Mouse (Mus musculus) left cerebral cortex, adult 9 months (tissue): Measurements from ENCODE around the gene Alk.

ENCODE experiments used
- DNase-seq, 2 experiments: peaks; one replicate each; pipeline ENCODE4 v3.0.0; 2022; ENCODE audit warnings: low spot score in 2 of 2

The Alk gene

DNA sequence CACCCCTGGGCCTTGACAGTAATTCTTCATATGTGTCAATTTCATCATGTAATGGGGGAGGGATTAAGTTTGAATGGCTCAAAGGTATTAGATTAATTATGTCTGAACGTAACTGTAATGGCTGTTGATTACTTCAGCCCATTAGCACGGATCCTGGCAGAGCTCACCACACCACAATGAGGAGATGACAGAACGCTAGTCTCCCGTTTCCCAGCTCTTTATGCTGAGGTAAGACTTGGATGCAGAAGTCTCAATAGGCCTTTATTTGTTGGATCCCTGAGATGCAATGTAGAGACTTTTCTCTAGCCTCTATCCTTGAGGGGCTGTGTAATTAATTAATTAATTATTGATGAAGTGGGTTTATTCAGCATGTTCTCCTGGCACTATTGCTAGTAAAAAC is 627.8 kb downstream of the Alk start:
- DNase-seq = no peak

DNA sequence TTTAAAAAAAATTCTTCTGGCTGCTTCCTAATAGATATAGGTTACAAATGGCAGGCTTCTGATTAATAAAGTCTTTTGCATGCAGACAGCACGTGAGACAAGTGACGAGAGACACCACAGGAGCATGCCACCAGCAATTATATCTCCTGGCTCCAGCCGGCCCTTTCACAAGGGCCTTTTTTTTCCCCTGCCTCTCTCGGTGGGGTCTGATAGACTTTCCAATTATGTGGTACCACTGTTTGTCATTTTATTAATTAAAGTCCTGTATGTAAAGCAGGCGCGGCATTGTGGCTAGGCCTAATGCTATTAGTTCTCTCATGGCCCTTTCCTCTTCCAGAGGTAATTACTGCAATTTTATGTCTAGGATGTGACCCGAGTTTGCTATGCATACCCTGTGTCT is 630.7 kb downstream of the Alk start:
- no peak for DNase-seq

DNA sequence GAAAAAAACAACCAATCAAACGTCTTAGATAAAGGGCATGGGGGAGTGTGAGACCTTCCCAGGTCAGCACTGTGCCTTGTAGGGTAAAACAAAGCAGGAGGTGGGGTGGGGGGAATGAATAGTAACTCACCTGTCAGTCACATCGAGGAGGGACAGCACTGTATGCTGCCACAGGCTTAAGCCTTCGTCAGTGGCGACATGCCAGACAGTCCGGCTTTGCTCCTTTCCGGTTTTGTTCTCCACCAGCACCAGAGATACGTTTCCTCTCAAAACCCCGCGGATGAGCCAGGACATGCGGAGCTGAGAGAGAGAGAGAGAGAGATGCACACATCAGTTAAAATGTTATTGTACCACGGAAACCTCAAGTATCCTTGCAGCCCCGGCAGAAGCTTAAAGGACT is 637.1 kb downstream of the Alk start:
- no peak for DNase-seq

DNA sequence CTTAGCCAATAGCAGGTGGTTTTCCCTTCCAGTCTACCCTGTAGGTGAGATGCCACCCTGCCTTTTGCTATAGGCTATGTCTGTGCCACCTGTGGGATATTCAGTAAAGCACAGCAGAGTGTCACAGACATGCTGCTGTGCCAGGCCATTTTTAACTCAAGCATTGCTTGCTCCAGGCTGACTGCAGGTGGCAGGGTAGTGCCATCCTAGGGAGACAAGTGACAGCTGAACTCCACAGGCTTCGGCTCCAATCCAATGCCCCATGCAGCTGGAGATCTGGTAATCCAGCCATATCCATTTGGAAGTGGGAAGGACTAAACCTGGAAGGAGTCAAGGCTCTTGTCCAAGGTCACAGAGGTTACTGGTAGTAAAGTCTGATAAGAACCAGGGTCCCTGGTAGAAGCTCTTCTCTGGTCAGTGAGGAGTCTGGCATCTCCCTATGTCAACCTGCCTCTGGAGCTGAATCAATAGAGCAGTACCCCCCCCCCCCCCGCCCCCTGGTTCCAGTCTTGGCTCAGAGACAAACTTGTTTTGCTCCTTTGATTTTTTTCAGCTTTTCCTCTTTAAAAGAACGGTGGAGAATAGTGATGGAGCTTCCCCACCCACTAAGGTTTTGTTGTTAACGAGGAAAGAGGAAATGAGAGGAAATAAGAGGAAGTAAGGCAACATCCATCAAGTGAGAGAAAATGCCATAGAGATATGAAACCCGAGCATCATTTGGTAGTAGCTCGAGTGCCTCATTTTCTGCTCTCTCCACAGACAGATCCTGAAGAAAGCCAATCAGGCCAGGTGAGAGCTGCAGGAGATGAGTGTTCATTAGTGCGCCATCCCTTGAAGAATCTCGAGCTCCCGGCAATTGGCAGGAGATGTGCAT is 638.5 kb downstream of the Alk start:
- peak; percentile 22 to 70 for DNase-seq

DNA sequence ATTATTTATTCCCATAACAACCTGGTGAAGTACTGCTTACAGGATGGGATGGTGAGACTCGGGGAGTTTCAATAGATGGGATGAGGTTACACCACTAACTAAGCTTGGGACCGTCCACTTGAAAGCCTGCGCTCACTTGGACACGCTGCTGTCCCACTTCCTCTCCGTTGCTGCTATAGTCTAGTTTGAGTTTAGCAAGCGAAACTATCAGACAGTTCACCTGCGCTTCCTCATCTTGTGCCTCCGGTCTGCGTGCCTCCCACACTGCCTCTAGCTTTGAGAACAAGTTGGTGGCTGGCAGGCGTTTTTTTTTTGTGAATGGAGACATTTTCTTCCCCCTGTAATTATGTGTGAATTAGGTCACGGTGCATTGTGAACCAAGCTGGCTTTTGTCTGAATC is 639.8 kb downstream of the Alk start:
- DNase-seq = no peak

DNA sequence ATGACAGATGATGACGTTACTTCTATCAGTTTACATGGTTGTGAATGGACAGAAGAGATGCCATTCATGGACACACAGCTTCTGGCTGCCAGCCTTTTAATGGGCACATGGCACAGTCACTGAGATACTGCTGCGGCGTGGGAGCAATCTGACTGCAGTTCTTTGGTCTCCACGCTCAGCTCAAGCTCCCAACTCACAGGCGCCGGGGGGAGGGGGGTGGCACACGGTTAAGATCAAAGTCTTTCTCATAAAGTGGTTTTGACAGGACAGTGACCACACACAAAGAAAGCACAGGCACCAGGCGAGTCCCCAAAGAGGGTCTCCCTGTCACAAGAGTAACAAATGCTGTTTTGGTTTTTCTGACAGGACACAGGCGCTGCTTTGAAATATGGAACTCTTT is 641.7 kb downstream of the Alk start:
- no peak for DNase-seq

DNA sequence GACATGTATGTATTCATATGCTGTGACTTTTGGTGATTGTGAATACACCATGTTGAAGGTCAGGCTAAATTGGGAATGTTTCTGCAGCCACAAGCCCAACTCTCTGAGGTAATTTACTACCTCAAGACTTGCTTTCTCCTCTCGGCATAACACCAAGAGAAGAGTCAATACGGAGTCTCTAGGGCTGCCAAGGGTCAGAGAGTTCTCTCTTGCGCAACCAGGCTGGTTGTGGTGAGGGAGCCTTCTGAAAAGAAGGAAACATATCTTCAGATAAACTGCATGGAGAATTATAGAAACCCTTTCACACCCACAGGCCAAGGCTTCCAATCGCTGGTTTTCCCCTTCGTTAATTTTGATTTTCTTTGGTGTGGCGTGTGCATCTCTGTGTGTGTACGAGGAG is 649.4 kb downstream of the Alk start:
- DNase-seq = no peak

DNA sequence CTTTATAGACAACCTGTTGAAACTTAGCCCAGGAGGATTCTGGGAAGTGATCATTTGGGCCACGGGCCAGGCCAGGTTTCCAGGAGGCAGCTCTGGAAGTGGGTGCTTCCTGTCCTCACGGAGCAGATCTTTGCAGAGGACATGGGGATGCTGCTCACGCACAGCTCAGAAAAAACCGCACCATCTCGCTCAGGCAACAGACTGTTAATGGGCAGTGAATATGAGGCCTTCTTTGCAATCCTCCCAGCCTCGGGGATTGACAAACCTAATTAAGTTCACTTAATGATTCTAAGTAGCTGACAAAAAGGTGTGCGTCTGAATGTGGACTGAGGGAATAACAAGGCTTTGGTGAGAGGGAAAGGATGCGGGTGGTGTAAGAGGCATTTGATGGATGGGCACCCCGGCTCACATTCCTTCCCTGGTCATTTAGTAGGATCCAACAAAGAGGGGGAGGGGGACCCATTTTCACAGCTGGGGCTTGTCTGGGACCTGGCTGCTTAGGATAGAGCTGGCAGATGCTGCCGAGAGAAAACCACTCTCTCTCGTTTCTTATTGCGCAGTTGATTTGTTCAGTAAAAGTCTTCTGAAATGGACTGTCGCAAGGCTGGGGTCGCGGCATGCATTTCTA is 650.1 kb downstream of the Alk start:
- no peak for DNase-seq

DNA sequence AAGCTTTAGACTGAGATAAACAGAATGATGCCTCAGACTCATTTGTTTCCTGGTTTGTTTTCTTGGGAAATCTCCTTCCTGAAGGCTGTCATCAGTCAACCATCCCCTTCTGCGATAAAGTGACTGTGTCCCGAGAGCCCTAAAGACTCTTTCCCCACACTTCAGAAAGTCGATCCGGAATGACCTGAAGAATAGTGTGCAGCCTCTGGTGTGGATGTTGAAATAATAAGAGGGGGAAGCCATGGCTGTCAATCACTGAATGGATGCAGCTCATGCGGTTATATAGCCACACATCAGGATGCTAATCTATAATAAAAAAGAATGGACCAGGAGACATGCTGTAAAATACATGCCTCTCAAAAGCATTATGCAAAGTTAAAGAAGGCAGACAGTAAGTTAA is 653.5 kb downstream of the Alk start:
- DNase-seq = no peak

DNA sequence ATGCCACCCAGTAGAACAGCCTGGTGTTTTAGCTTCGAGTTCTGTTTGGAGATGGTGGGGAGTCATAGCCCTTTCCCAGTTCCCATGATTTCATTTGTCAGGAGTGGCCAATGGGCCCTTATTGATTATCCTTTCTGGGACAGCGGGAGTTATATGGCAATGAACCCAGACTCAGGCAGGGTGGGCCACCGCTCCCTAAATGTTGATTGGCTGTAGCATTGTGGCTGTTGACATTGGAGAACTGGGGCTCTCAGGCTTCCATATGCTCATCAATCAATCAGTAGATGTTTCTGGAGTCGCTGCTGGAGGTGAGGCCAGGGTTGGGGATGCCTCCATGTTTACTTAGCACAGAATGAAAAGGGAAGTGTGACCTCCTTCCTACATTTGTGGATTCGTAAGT is 655.7 kb downstream of the Alk start:
- no peak for DNase-seq

DNA sequence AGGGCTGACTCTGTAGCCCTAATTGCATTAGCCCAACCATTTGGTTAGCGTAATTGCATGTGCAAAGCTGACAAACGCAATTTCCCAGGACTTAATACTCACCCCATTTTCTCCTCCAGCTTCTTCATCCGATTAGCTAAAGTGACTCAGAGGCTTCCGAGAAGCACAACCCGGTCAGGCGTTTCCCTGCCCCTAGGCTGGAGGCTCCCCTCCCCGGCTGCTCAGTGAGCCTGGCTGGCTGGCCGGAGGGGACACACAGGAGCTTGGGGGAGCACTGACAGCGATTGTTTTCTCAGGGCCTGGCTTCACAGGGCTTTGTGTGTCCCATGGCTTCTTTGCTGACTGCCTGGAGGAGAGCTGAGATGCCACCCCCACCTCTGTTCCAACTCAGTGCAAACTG is 657.0 kb downstream of the Alk start:
- DNase-seq = no peak

DNA sequence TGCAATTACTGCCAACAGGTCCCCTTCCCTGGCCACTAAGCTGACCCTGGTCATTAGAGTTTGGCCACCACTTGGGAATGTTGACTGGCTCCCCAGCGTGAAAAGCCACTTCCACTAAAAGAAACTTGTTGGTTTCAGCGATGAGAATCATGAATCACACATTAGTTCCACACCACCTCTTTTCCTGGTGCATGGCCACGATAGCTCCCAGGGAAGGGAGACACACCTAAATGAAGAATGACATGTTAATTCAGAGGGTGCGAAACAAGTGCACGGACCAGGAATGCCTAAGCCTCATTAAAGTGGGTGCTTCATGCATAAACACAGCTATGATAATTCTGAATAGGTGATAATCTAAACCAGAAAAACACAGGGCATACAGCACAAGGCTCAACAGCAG is 660.4 kb downstream of the Alk start:
- DNase-seq = no peak

DNA sequence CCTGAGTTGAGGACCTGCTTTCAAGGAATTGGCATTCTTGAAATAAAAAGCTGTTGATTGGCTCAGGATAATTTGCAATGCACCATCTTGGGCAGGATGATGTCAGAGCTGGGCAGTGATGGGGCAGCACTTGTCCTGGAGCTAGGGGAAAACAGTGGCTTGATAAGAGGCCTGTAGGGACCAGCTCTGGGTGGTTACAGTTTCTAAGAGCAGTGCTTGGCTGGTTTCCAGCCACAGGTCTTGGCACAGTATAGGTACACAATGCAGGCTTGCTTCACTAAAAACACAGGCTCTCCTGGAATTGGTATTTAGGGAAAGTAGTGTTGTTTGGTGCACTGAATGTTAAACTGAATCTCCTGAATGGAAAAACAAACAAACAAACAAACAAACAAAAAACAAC is 662.4 kb downstream of the Alk start:
- no peak for DNase-seq

DNA sequence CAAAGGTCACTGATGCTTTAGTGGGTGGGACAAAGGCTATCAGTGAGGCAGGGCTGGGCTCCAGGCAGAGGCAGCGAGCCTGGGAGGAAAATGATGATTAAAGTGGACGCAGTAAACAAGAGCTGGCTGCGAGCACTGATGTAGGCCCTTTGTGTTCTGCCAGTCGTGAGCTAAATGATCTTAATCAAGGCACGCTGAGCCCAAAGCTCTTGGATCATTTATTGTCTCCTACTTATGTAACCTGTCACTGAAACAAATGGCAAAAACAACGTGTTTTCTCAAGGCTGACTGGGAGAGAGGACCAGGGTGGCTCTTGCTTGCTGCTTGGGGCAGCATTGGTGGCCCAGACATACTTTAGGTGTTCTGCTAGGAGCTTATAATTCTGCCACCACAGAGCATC is 663.0 kb downstream of the Alk start:
- no peak for DNase-seq

DNA sequence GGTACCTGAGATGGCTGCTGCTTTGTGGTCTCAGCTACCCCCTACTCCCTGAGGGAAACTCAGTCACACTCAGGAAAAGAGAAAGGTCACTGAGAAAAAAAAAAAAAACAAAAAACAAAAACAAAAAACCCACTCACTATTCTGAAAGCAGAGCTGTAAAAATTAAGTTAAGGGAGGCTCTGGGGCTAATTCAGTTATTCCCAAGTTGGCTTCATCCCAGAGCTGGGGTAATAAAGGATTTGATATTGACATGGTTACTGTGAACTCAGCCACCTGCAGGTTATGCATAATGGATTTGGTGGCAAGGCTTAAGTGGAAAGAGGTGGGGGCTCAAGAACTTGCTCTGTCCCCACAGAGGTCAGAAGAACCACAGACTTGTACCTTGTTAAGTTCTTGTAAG is 667.7 kb downstream of the Alk start:
- no peak for DNase-seq

DNA sequence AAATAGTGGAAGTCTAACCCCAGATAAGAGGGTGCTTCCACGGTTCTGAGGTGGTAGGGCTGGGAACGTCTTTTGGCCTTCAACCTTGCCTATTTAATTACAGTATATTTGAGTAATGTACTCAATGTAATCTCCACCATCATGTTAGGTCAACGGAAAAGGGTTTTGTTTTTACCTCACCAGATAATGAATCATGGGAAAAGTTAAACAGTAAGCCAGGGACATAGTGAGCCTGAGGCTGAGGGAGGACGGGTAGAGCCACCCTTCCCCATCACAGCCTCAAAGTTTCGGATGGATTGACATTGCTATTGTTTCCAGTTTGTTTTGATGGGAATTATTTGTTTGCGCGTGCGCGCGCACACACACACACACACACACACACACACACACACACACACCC is 668.6 kb downstream of the Alk start:
- no peak for DNase-seq

DNA sequence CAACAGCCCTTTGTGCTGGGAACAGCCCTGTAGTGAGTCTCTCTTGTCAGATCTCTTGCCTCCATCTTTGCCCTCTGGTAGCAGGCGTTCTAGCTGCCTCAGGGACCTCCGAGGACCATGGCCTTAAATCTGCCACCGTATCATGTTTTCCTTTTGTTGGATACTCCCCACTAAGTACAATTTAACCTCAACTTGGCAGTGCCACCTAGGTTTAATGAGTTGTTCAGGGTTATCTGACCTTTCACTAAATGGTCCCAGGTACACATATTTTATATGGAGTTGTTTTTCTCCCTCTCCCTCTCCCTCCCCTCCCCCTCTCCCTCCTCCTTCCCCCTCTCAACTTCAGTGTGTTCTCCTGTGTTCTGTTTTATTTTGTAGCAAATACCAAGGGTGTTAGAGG is 669.1 kb downstream of the Alk start:
- DNase-seq = no peak

DNA sequence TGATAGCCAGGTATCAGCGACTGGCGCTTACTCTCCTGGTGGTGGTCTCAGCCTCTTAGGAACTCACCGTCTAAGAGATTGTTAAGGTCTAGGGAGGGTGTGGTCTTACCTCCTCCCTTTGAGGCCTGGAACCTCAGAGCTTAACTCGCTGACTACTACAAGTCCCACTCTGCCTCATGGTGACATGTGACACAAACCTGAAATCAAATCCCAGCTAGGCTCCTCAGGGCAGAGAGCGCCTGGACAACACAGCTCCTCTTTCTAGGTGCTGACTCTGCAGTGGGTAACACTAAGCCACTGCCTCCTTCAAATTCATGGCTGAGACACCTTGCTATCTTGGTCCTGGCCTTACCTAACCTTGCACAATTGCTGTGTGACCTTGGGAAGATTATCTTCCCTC is 689.5 kb downstream of the Alk start:
- no peak for DNase-seq

DNA sequence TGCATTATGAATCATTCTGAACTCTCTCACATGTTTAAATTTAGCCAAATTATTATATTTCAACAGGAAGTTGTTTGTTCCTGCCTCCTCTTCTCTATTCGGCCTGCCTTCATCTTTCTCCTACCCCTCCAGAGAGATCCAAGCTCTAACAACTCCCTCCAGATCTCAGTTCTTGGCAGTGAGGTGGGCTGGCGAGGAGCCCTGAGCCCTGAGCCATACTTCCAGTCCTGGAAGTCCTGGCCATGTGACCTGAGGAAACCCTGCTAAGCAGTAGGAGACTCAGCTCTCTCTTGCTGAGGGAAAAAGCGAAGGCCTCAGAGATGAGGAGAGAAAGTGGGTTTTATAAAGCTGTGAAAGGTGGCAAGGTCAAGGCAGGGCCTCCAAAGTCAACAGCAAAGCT is 689.9 kb downstream of the Alk start:
- peak in 1 of 2 experiments; percentile 12 for DNase-seq

DNA sequence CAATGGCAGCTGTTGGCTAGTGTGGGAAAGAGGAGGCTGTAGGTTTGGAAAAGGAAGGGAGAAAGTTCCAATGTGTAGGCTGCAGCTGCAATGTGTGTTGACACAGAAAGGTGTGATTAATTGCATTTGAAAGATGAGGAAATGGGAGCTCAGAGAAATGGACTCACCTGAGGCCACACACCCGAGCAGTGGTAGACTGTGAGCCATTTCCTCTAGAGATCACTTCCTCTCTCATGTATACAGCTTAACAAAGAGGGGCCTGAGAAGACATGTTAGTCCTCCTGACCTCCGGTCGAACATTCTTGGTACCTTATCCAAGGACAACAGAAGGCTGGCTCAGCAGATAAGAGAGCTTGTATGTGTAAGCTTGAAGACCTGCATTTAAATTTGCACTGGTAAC is 691.2 kb downstream of the Alk start:
- no peak for DNase-seq

DNA sequence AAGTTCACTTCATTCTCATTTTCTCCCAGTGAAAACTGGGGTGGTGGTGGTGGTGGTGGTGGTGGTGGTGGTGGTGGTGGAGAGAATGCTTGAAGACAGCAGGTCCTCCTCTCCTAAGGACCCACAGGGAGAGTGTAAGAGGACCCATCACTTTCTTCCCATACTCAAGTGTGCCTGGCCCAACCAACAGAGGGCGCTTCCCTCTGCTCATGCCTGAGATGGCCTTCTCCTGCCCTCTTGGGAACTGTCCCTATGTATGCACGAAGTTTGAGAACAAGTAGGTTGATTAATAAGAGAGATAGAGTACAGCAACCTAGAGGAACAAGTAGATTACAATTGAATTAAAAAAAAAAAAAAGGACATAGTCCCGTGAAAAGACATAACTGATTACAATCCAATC is 695.3 kb downstream of the Alk start:
- DNase-seq = no peak

DNA sequence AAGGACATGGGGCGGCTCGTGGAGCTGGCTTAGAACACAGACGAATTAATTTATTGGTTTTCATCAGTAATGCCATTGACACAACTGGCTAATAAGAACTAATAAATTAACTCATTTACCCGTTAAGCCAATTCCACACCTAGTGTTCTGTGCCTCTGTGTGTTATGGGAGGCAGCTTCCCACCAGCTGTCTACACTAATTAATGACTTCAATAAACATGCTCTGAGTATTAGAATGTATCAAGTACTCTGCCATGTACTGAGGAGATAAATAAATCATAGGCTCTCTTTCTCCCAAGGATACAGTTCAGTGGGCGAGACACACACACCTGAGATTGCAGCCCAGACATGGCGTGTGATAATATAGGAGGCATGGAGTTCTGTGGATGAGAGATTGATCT is 723.1 kb downstream of the Alk start:
- DNase-seq = no peak

DNA sequence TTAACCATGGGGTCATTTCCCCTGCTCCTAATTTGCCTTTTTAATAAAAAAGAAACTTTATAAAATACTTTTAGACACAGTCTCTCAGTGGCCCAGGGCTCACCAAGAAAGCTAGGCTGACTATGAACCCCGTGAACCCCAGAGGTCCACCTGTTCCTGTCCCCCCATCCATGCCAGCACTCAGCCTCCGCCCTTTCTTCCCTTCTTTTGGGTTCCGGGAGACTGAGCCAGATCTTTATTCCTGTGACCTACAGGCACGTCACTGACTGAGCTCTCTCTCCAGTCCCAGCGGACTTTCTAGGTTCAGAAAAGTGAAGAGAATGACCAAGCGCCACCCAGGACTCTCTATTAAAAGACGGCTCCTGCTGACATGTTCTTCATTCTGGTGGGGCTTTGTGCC is 728.9 kb downstream of the Alk start:
- DNase-seq = no peak

DNA sequence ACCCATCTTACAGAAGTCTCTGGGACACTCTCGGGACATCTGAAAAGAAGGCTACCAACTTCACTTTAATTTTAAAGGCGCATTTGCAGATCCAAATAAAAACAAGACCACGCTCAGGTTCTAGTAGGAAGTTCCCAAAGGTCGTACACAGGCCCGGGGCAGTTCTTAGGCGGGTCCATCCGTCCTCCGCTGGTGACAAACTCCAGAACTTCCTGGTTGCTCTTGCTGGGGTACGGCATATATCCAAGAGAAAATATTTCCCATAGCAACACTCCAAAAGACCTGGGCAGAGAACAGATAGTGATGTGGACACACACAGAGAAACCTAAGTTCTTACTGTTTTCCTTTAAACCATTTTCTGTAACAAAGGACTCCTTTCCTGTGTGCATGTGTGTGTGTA is 729.6 kb downstream of the Alk start:
- no peak for DNase-seq
